Mouse (Mus musculus) cortical plate, adult 2 months (tissue): Measurements from ENCODE around the gene Adap2.

Experiments
- CTCF ChIP-seq: fragments of 200-500 bp; IDR thresholded peaks from 2 replicates; pipeline ENCODE4 v1.5.1; 2011; ENCODE audit warnings: mild to moderate bottlenecking, control low read depth, low read length; ENCODE audit not compliant: insufficient read depth; ENCODE audit errors: extremely low read depth
- POLR2A ChIP-seq: fragments of 200-500 bp; IDR thresholded peaks from 2 replicates; pipeline ENCODE4 v1.6.1; 2011; ENCODE audit warnings: mild to moderate bottlenecking, low read length, control low read depth; ENCODE audit not compliant: insufficient read depth; ENCODE audit errors: extremely low read depth

- no peak for TF ChIP-seq CTCF
- no peak for TF ChIP-seq POLR2A
Observed at GRCm38 (mm10) chr11:80132050-80132449, 21.9 kb upstream of the Adap2 start.
